Mouse (Mus musculus) kidney, embryonic 16.5 days (tissue): ENCODE results near the gene Nmt1. TPM values are rescaled to one million over a fixed set of nuclear protein-coding genes. Genes with fewer than 3 reads are reported as not detected.

Source experiments
- ATAC-seq: fragments of 200-750 bp; cut with Nextera tagmentation; 2 replicates; pipeline ENCODE4 v1.8.0; 2017; ENCODE audit warnings: moderate TSS enrichment; ENCODE audit not compliant: low FRiP score, low TSS enrichment
- H3K27ac ChIP-seq: fragments of 300-500 bp; sonication (generic); 2 replicates; pipeline ENCODE4 v1.5.1; 2014; ENCODE audit warnings: low read length
- H3K27me3 ChIP-seq: fragments of 300-500 bp; sonication (generic); 2 replicates; pipeline ENCODE4 v1.6.1; 2014; ENCODE audit warnings: low read length, control low read depth, mixed read lengths; ENCODE audit not compliant: insufficient read depth
- H3K36me3 ChIP-seq: fragments of 300-500 bp; sonication (generic); 2 replicates; pipeline ENCODE4 v1.6.1; 2014; ENCODE audit warnings: low read length, control low read depth, mixed read lengths; ENCODE audit not compliant: insufficient read depth
- H3K4me1 ChIP-seq: fragments of 300-500 bp; sonication (generic); 2 replicates; pipeline ENCODE4 v1.6.1; 2014; ENCODE audit warnings: low read length, control low read depth, mixed read lengths; ENCODE audit not compliant: insufficient read depth
- H3K4me2 ChIP-seq: fragments of 300-500 bp; sonication (generic); replicated peaks from 2 replicates; pipeline ENCODE4 v1.6.1; 2014; ENCODE audit warnings: low read depth, low read length
- H3K4me3 ChIP-seq: fragments of 300-500 bp; sonication (generic); 2 replicates; pipeline ENCODE4 v1.5.1; 2014; ENCODE audit warnings: mild to moderate bottlenecking, low read length
- H3K9ac ChIP-seq: fragments of 300-500 bp; sonication (generic); replicated peaks from 2 replicates; pipeline ENCODE4 v1.6.1; 2014; ENCODE audit warnings: low read length
- H3K9me3 ChIP-seq: fragments of 300-500 bp; sonication (generic); 2 replicates; pipeline ENCODE4 v1.6.1; 2016; ENCODE audit warnings: low read length, control low read depth
- WGBS: fragments of 180-500 bp; shearing (Covaris S2); extraction: QIAGEN DNeasy Blood & Tissue Kit; methylation state at CpG from one replicate; pipeline ENCODE4 v1.1.7; 2014; 5-methylcytosine and 5-hydroxymethylcytosine counted together
- polyA plus RNA-seq: library from polyadenylated mRNA; unstranded; fragments of >200 nt; fragmentation: Nextera tagmentation; extraction: Ambion mirVana; gene quantifications from 2 replicates; pipeline ENCODE4 v1.2.1, GENCODE M21; 2015

Nmt1 gene
- polyA plus RNA-seq, 1 experiment from 2014 or later: 51.9 TPM

DNA sequence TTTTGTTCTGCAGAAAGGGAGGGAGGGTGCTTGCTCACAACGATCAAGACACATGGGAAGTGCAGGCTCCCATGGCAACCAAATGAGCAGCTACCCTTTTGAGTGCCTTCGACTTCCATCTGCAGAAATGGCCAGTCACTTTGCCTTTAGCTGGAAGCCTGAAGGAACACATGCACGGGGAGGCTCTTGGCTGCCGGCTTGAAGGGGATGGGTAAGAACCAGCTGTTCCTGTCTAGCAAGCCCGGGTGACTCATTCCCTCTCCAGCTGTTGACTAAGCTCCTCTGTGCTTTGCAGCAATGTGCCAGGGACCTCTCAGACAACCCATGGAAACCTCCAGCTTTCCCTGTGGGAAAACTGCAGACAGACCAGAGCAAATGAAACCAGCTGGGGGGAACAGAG lies 24.8 kb upstream of the Nmt1 start:
- H3K4me1 ChIP-seq: 0 out of 2 replicates have a peak, but pooled peaks cover 3% of the 10 kb centered on the region
- H3K27me3 ChIP-seq: no peaks in the 10 kb centered on the region
- no peak overlapping the region for H3K9ac ChIP-seq
- peaks cover 19% of the 10 kb centered on the region for H3K36me3 ChIP-seq
- no peak overlapping the region for H3K4me3 ChIP-seq
- no peak overlapping the region for H3K27ac ChIP-seq
- 37% methylated on average over 5 of the region's 5 CpGs for WGBS
- H3K9me3 ChIP-seq: no peaks in the 10 kb centered on the region
- peak; percentile 83 for ATAC-seq
- H3K4me2 ChIP-seq: no peak overlapping the region

DNA sequence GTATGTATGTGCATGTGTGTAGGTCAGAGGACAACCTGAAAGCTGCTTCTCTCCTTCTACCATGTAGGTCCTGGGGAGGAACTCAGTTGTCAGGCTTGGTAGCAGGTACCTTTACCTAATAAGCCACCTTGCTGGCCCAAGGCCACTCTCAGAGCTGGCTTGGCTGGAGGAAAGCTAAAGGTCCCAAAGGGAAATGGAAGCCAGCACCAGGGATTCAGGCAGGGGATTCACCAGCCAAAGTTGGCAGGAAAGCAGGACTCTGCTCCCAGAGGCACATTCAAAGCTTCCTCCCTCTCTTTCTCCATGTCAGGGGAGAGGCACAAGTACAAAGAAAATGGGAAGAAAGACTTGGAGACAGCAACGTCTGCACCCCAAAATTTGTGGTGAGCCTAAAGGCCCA lies 23.1 kb upstream of the Nmt1 start:
- 100% methylated on average over 1 of the region's 1 CpGs for WGBS
- H3K4me3 ChIP-seq: no peak overlapping the region

DNA sequence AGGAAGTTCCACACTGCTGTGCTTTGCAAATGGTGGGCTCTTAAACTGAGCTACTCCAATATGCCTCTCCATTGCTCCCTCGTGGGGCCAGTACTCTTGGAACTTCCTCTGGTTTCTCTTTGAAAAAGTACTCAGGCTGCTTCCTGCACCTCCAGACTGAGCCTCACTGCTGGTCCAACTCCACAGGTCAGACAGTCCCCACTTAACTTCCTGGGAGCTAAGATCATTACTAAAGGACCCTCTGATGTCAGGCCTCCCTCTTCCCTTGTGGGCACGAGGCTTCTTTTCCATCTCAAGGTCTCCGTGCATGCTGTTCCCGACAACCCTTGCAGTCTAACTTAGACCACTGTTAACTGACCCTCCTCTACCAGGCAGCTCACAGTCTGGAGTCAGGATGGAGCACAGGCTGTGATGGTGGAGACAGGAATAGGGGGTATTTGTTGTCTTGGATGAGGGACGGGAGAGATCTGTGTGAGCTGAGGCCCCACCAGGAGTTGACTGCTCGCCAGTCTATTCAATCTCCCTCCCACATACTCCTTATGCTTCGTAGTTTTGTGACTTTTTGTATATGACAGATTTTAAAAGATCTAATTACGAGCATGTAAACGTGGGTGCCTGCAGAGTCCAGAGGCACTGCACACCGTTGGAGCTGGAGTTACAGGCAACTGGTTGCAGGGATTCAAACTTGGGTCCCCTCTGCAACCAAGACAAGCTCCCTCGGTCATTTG lies 22.6 kb upstream of the Nmt1 start:
- H3K4me1 ChIP-seq: peaks cover 3% of the 10 kb centered on the region; the same call in 1 of the 2 replicates
- H3K27ac ChIP-seq: no peak overlapping the region
- no peaks in the 10 kb centered on the region for H3K27me3 ChIP-seq
- no peak for ATAC-seq
- no peak overlapping the region for H3K4me3 ChIP-seq
- H3K9ac ChIP-seq: no peak overlapping the region
- 73% methylated on average over 11 of the region's 11 CpGs for WGBS
- H3K36me3 ChIP-seq: no peaks in the 10 kb centered on the region; the same call in 1 of the 2 replicates
- no peak overlapping the region for H3K4me2 ChIP-seq
- no peaks in the 10 kb centered on the region for H3K9me3 ChIP-seq

More for the DNA sequence above, 23.1 kb upstream of the Nmt1 start:
- no peak for ATAC-seq
- Histone ChIP-seq H3K4me2 (no peak overlapping the region), H3K27me3 (no peaks in the 10 kb centered on the region), H3K9me3 (no peaks in the 10 kb centered on the region), H3K4me1 (0 out of 2 replicates have a peak, but pooled peaks cover 3% of the 10 kb centered on the region), H3K27ac (no peak overlapping the region), H3K9ac (no peak overlapping the region), H3K36me3 (peaks cover 3% of the 10 kb centered on the region)

DNA sequence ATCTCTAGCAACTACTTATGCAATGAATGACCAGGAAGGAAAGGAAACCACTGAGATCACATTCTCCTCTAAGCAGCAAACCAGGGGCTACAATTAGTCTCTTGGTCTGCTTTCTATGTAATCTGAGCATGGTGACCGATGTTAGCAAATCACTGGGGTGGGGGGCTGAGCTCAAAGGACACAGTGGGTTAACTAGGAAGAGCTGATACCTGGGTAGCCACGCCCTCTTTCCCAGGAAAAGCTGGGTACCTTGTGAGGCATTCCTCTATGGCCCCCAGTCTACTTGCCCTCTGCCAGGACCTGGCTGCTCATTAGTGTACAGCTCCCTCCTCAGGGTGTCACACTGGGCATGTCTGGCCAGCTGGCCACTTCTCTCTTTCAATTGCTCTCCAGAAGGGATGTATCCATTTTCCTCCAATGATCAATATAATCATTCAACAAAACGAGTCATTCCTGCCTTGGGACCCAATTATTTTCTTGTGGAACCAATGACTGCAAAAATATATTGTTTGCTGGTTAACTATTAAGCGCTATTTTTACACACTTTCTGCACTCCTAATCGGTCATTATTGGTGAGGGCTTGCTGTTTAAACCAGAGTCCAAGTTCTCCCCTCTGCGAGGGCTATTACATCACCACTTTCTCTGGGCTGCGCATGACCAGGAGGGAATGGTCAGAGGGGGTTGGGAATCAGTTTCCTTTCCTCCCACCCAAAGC lies 21.5 kb upstream of the Nmt1 start:
- Histone ChIP-seq H3K27me3 (no peaks in the 10 kb centered on the region), H3K9me3 (no peaks in the 10 kb centered on the region), H3K4me2 (no peak overlapping the region), H3K27ac (no peak overlapping the region), H3K36me3 (no peaks in the 10 kb centered on the region; the same call in 1 of the 2 replicates), H3K4me1 (peaks cover 6% of the 10 kb centered on the region; the same call in 1 of the 2 replicates), H3K4me3 (no peak overlapping the region), H3K9ac (no peak overlapping the region)
- WGBS: 80% methylated on average over 7 of the region's 7 CpGs
- no peak for ATAC-seq

DNA sequence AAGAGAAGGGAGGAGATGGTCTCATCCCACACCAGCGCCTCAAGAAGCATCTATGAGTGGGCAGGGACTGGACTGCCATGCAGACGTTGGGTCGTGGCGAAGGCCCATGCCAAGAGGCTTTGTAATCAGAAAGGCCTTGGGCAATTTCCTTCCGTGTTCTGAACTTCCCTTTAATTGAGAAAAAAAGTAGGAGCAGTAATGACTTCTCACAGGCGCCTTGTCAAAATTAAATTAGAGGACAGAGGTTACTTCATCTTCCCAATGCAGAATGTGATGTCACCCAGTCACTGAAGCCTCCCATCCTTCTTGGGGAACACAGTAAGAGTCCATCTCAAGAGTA lies 21.0 kb upstream of the Nmt1 start:
- H3K4me2 ChIP-seq: no peak overlapping the region
- no peaks in the 10 kb centered on the region for H3K9me3 ChIP-seq
- H3K27me3 ChIP-seq: no peaks in the 10 kb centered on the region
- H3K4me3 ChIP-seq: no peak overlapping the region
- no peaks in the 10 kb centered on the region; the same call in 1 of the 2 replicates for H3K36me3 ChIP-seq
- H3K27ac ChIP-seq: no peak overlapping the region
- 73% methylated on average over 6 of the region's 6 CpGs for WGBS
- no peak overlapping the region for H3K9ac ChIP-seq
- no peak for ATAC-seq
- peaks cover 6% of the 10 kb centered on the region; the same call in 1 of the 2 replicates for H3K4me1 ChIP-seq

DNA sequence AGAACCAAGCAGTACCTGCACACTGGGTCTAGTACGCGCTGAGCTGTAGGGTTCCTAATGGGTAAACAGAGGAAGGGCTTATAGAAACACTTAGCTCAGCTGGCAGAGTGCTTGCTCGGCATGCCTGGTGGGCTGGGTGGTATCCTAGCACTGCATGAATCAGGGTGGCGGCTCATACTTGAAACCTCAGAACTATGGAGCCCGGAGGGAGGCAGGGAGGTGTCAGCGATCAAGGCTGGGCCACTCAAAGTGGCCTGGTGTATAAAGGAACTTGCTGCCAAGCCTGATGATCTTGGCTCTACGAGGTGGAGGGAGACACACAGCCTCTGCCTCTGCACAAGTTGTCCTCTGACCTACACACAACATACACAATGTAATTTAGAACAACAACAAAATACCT lies 19.4 kb upstream of the Nmt1 start:
- Histone ChIP-seq H3K36me3 (peaks cover 7% of the 10 kb centered on the region; the same call in 1 of the 2 replicates), H3K9me3 (no peaks in the 10 kb centered on the region), H3K4me3 (no peak overlapping the region), H3K9ac (no peak overlapping the region), H3K4me2 (no peak overlapping the region), H3K27ac (no peak overlapping the region), H3K4me1 (peaks cover 4% of the 10 kb centered on the region; the same call in 1 of the 2 replicates), H3K27me3 (no peaks in the 10 kb centered on the region)
- no peak for ATAC-seq
- 85% methylated on average over 7 of the region's 7 CpGs for WGBS

DNA sequence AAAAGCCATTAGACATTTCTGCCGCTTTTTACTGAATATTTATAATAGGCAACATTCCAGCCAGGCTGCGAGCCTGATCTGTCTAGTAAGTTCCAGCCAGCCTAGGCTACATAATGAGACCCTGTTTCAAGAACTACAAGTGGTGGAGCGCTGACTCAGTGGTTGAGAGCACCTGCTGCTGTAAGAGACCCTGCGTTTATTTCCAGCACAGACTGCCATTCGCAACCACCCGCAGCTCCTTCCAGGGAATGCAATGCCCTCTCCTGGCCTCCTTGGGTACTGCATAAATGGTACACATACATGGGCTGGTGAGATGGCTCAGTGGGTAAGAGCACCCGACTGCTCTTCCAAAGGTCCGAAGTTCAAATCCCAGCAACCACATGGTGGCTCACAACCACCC lies 18.8 kb upstream of the Nmt1 start:
- Histone ChIP-seq H3K27me3 (no peaks in the 10 kb centered on the region), H3K4me3 (no peak overlapping the region), H3K4me2 (no peak overlapping the region), H3K36me3 (peaks cover 7% of the 10 kb centered on the region; the same call in 1 of the 2 replicates), H3K27ac (no peak overlapping the region), H3K4me1 (peaks cover 3% of the 10 kb centered on the region; the same call in 1 of the 2 replicates), H3K9me3 (no peaks in the 10 kb centered on the region), H3K9ac (no peak overlapping the region)
- no peak for ATAC-seq
- 90% methylated on average over 8 of the region's 8 CpGs for WGBS

DNA sequence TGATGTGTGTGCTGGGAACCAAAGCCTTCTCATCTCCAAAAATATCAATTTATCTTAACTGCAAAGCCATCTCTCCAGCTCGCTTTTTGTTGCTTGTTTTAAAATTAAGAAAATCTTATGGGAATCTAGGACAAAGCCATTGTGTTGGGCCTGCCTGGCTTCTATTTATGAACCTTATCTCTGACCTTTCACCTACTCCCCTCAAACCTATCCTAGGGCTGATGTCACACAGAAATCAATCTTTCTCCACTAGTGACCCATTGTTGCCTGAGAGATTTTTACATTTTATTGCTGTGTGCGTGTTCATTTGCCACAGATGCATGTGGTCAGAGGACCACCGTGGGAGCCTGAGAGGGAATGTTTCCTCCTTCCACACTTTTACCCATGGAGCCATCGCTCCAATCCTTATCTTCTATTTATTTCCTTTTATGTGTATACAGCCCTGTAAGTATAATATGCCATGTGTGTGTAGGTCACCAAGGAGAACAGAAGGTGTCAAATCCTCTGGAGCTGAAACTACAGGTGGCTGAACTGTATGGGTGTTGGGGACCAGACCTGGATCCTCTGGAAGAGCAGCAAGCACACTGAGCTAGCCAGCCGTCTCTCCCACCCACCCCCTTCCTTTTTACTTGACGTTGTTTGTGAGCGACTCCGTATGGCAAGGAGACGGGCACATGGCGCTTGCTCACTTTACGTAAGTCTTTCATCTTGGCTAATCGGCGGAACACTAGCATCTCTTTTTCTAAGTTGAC lies 17.4 kb upstream of the Nmt1 start:
- no peak overlapping the region for H3K27ac ChIP-seq

DNA sequence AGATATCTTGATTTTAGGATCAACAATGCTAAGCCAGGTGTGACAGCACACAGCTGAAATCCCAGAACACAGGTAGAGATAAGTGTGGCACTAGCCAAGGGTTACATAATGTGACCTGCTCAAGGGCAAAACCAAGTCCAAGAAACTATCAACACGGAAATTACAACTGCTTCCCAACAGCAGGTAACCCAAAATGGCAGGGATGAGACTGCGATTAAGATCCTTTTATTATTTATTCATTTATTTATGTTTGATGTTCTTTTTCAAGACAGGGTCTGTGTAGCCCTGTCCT lies 16.8 kb upstream of the Nmt1 start:
- Histone ChIP-seq H3K9ac (no peak overlapping the region), H3K4me1 (peaks cover 16% of the 10 kb centered on the region), H3K4me3 (no peak overlapping the region), H3K27ac (no peak overlapping the region), H3K27me3 (no peaks in the 10 kb centered on the region), H3K36me3 (peaks cover 12% of the 10 kb centered on the region; the same call in 1 of the 2 replicates), H3K4me2 (no peak overlapping the region), H3K9me3 (no peaks in the 10 kb centered on the region)
- WGBS: 84% methylated on average over 2 of the region's 2 CpGs
- no peak for ATAC-seq

More for the DNA sequence above, 17.4 kb upstream of the Nmt1 start:
- Histone ChIP-seq H3K36me3 (peaks cover 12% of the 10 kb centered on the region; the same call in 1 of the 2 replicates), H3K9ac (no peak overlapping the region), H3K4me1 (peaks cover 10% of the 10 kb centered on the region), H3K9me3 (no peaks in the 10 kb centered on the region), H3K4me3 (no peak overlapping the region), H3K27me3 (no peaks in the 10 kb centered on the region), H3K4me2 (no peak overlapping the region)
- WGBS: 67% methylated on average over 13 of the region's 13 CpGs
- ATAC-seq: no peak
